Mouse (Mus musculus): ENCODE measurements around the gene Prune1. TPM values are rescaled to one million over a fixed set of nuclear protein-coding genes. Genes with fewer than 3 reads are reported as not detected.
A peak's percentile ranks its signal among the peaks of the same experiment; 100 is the strongest.
"Not testable (repeated sequence)": the region's sequence is repeated elsewhere in the genome, so short reads cannot be mapped to it uniquely, and the experiment has no call there.

Gene Prune1
- total RNA-seq, 4 experiments from 2014 or later = 26.8 to 34.8 (median 31.7) TPM

DNA sequence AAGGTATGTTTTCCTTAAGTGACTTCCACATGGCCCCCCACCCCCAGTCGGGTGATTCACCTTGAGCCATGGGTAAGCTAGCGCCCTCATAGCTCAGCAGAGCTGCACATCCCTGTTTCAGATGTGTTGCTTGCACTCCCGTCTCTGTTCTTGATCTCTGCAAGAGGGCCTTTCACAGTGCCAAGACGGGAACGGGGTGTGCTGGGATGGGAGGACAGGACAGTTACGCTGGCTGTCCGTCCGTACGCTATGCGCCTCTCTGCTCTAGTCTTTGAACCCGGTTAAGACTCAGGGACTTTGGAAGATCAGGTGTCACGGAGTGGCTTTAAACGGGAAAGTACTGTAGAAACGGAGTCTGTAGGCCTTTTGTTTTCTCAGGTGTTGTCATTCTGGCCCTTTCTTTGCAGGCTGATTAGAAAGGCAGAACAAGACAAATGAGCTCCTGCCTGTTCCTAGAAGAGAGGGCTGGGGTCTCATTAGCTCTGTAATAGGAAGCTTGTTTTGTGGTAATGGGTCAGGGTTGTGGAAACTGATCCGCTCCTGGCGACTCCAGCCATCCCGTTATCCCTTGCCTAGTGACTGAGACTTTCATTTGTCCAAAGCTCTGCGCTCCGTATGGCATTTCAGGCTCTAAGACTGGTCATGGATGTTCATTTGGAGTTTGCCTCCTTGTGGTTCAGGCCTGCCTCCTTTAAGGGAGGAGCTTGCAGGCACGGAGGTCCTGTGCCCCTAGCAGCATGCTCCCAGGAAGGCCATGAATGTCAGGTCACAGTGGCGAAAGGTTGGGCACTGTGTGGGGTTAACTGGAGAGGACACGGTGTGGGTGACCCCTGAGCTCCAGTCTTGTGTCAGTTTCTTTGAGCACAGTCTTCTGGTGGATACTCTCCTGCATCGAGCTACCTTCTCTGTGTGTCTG lies 46.2 kb downstream of the Prune1 start:
- no peak for DNase-seq

DNA sequence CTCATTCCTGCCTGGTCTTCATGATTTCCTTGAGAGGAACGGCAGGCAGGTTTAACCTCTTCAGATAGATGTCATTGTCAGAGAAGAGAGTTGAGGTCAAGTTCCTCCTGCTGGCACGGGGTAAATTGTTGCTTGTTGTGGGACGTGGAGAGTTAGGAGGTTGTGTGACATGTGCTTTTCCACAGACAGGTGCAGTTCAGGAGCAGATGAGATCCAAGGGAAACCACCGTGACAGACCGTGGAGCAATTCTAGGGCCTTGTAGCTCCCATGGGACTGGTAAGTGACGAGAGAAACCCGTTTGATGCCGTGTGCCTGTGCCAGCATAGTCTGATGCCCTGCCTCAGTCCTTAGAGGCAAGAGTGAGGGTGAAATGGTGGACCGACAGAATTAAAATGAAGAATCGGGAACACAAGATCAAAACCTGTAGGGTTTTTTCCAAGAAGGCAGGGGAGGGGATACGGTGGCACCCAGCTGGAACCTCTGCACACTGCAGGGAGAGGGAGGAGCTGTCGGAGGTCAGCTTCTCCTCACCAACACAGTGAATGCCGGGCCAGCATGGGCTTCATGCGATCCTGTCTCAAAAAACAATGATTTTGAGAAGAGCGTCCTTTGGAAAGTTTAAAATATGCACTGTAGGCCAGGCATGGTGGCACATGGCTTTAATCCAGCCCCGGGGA lies 48.4 kb downstream of the Prune1 start:
- no peak for DNase-seq

DNA sequence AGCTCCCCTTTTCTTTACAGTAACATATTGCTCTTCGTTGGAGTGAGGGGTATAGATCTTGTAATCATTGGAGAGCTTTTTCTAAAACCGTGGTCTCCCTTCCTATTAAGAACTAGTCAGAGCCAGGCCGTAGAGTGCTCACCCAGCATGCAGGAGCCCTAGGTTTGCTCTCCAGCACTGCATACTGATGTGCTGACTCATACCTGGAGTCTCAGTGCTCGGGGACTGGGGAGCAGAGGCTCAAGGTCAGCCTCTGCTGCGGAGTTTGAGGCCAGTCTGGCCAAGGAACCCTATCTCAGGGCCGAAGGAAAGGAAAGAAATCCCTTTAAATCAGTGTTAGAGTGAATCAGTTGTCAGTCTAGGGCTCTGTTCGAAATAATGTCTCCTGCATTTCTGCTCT lies 49.1 kb downstream of the Prune1 start:
- DNase-seq = peak; percentile 82

DNA sequence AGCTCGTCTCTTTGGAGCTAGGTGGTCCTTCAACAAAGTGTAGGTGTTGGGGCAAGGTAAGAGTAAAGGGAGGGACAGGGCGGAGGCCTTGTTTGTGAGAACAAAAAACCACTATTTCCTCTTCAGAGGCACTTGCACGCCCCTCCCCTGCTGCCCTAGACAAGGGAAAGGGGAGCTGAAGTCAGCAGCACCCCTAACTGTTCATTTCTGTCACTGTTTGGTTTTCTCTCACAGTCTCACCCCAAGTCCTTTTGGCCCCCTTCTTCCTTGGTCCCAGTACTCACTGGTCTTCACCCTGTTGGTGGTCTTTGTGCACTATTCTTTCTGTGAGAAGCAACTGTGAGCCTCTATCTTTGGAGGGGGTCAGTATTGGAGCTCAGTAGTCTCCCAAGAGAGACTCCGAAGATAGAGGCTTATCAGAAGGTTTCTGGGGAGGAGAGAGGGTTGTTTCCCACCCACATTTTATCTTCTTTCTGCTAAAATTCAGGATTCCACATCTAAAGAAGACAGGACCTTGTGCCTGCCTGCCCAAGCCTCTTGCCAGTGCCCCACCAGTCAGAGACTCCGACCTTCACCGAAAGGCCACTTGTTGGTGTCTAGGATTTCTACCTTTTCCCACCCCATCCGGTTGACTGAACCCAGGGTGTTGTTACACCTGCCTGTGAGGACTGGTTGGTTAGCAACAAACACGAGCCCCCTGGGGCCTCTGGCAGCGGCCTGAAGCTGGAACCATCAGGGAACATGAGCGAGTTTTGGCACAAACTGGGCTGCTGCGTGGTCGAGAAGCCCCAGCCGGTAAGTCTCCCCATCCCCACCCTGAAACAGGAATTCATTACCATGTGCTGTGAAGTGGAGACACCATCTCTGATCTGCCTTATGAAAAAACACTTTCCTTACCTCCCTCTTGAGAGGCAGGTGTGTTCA lies 50.3 kb downstream of the Prune1 start, which contains the start of gene Mllt11:
Gene Mllt11 (minus strand): TSS at position 874 of the 924 bp plus-strand sequence.
- DNase-seq = no peak

DNA sequence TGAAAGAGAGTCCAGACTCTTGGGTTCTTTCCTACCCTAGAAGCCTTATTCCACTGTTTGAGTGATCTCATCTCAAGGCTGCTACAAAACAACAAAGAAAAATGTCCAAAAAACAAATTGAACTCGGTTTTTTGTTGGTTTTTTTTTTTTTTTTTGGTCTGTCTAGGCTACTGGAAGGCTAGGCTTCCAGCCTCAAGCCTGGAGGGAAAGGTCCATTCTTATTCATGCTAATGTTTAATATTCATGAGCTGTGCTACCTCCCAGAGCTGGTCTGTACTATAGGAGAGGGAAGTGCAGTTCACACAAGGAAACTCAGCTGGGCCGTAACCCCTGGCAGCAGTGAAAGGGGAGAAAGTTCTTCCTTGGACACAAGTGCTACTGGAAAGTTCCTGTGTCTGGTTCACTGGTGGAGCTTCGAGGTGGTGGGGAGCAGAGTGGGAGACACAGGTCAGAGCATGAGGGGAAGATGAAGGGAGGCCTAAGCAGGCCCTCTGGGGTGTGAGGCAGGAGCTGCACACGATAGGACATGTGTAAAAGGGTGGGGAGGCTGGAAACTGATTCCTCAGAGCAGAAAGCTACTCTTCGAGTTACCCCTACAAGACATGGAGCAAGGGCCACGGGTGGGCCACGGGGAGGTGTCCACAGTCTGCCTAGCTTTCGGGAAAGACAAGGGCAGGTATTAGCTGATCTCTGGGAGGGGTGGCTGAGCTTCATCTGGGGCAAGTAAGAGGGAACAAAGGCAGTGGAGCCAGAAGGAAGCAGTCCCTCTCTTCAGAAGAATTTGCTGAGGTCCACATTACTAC lies 51.2 kb downstream of the Prune1 start:
- DNase-seq = no peak

DNA sequence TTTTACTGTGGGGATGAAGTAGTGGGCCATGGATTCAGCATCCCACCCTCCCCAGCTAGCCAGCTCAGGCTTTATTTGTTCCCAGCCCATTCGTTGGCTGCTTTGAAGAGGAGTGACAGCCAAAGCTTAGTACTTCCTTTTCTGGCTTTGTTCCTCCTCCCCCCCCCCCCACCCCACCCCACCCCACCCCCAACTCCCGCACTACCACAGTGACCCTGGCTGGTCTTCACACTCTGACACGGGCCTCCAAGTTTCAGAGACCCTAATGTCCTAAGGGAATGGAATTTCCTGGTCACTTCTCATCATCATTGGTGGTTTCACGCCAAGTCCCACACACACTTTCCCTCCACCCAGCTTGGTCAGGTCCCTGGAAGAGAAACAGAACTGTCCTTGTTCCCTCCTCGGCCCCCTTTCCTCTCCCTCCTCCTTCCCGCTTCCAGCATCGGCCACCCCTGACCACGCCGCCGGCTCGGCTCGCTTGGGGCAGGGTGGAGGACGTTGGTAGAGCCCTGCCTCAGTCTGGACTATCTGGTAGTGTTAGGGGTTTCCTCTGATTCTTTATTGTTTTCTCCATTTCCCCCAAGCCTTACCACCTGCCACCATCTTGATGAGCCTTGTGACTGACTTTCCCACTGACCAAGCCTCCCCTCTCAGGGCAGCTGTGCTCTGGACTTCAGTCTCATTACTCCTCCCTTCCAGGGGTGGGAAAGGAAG lies 51.9 kb downstream of the Prune1 start:
- DNase-seq = no peak

DNA sequence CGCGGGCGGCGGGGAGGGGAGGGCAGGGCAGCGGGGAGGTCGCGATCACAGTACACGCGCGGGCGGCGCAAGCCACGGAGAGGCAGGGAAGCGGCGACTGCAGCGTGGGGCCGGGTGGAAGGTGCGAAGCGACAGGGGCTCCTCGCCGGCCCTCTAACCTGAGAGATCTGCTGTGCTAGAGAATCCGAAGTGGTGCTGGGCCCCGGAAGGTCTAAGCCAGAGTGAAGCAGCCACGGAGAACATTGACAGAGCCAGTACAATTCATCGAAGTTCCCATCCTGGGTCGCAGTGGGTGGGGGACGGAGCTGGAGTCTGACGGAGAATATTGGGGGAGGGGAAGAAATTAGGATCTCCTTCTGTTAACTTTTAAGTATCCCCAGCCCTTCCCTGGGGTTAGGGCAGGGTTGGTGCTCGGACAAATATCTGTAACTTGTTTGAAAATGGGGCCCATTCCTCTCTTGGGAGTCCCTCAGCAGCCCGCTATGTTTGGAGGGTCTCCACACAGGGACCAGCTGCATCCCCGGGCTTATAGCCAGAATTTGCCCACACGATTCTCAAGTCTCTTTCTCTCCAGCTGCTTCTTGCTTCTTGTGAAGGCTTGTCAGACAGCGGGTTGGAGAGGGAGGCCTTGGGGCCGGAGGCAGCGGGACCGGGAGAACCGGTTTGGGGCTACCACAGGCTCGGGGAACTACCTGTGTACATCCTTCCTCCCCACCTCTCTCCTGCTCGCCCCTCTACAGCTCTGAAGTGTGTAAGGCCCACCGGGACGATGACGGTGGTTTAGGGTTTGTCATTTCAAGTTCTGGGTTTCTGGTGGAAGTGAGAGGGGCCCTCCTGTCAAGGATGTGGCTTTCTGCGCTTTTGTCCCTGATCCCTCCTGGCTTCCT lies 52.7 kb downstream of the Prune1 start:
- peak; percentile 42 for DNase-seq

DNA sequence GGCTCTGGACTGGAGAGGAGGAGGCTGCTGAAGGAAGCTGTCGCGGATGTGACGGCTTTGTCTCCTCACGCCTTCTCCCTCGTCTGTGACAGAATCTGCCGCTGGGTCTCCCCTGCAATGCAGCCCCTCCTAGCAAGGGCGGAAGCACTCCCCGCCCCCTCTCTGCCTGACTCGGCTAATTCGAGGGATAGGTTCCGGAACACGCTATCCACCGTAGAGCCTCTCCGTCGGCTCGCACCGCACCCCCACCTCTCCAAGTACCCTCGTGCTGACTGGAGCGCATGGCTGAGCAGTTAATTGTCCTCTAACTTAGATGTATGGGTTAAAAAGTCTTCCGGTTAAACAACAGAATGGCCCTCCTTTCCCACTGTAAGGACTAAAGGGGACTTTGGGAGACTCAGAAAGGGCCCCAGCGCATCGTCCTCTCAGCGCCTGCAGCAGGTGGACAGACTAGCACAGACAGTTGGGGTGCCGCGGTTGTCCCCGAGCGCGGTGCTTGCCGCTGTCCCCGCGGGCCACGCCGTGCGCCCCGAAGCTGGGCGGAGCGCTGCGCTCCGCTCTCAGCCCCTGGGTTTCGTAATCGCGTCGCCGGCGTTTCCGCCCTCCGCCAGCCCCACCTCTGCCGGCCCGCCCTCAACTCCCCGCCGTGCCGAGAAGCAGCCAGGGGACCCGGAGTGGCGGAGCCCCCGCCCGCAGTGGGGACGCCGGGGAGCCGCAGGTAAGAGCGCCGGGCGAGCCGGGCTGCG lies 53.6 kb downstream of the Prune1 start, which contains the start of gene Cdc42se1:
Gene Cdc42se1 (plus strand): TSS at position 585 of the 746 bp plus-strand sequence.
- peak; percentile 84 for DNase-seq

DNA sequence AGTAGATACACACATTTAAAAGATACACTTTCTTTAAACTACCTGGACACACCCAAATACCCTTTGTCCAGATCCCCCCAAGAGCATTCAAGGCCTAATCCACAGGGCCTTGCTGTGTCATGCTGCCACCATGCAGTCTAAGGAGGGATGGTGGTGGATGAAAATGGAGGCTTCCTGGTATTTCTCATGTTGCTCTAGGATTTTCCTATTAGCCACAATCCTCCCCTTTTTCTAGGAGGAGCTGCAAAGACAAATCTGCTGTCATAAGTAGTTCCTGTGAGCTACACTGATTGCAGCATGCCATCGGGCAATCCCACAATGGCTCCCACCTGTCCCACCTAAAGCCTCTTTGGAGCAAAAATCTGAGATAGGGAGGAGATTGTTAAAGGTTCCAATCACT lies 54.7 kb downstream of the Prune1 start:
- no peak for DNase-seq

DNA sequence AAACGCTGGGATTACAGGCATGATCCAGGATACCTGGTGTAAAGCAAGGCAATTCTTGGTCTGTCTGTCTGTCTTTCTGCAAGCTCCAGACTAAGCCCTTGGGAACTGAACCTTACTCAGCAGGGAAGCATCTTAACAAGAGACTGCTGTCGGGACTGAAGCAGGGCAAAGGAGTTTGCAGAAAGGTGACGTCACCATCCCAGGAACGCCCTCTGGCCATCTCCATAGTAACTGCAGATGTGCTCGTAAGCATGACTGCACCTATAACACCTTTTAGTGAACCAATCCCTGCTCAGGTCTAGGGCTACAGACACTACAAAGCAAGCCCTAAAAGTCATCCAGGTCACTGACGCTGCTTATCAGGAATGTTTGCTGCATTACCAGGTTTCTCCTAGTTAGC lies 57.6 kb downstream of the Prune1 start:
- DNase-seq = no peak

DNA sequence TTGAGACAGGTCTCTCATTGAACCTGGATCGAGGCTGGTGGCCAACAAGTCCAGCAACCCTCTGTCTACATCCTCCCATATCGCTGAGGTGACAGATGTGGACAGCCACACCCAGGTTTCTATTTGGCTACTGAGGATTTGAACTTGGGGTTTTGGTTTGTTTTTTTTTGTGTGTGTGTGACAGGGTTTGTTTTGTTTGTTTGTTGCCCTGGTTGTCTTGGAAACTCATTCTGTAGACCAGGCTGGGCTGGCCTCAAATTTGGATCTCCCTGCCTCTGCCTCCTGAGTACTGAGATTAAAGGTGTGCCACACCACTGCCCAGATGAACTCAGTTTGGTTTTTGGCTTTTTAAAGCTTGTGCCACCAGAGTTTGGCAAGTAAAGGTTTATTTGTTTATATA lies 58.8 kb downstream of the Prune1 start:
- DNase-seq = no peak

DNA sequence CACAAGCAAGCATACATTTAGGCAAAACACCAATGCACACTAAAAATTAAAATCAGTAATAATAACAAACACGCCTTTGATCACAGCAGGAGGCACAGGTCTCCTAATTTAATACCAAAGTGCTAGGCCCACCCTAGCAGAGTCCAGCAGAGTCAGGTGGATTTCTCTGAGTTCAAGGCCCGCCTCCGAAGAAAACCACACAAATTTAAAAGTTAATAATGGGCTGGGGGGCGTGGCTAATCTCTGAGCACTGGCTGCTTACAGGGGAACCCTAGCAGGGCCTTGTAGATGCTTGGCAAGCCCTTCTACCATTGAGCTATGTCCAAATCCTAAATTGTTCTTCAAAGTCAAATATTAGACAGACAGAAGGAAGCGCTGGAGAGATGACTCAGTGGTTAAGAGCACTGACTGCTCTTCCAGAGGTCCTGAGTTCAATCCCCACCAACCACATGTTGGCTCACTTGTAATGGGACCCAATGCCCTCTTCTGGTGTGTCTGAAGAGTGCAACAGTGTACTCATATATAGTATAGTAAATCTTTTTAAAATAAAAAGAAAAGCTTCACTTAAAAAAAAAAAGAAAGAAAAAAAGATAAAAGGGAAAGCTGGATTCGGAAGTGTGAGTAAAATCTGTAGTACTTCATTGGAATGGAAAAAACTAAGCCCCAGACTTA lies 63.3 kb downstream of the Prune1 start:
- no peak for DNase-seq

DNA sequence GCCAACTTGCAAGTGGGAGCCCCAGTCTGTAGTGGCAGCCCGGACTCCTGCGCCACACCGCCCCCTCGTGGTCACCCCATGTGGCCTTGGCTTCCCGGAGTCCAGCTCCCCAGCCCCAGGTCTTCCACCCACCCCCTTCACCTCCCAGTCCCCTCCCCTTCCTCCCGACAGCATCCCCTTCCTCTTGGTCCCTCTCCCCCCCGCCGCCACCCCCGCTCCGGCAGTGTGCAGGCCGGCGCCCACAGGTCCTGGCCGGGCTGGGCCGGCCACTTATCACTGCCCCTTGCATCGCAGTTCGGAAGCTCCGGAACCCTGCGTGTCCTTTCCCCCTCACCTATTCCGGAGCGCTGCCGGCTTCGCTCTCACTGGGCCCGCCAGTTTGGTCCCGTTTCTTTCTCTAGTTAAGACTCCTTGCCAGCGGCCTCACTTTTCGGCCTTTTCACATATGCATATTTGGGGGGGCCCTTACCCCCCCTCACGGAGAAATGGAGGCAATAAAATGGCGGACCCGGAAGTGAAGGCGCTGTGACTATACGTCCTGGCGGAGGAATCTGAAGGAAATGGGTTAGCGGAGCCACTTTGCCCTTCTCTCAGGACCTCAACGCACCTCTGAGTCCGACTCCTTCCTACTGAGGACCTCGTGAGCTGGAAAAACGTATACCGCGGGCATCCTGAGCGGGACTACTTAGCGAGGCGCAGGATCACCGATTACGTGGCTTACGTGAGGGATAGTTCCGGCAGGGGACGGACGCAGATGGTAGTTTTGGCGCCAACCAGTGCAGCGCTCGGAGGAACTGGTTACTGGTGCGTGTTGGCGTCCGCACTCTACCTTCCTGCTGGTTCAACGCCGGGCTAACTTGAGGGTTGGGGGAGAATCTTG lies 64.4 kb downstream of the Prune1 start, which contains the start of gene Gabpb2:
Gene Gabpb2 (minus strand): TSS at position 662 of the 880 bp plus-strand sequence.
- DNase-seq = peak; percentile 92

DNA sequence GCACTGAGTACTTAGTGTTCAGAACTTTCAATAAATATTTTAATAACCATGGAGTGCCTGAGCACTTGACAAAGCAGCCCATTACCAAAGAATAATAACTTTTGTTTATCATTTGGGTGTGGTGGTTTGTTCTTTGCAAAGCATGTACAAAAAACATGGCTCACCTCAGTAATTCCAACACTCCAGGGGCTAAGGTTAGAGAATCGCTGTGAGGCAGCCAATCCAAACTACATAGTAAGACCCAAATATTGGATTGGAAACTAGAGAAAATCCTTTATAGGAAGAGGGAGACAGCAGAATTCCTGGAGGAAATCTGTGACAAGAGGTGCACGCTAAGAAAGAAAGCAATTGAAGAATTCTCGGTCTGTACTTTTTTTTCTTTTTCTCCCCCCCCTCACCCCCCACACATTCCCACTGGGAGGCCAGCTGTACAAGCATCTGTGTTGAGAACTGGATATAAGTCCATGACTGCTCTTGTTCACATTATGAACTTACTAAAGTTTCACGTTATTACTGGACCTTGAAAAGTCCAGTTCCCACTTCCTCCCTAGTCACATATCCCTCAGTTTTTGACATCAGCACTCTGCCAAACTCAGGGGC lies 65.1 kb downstream of the Prune1 start:
- no peak for DNase-seq

DNA sequence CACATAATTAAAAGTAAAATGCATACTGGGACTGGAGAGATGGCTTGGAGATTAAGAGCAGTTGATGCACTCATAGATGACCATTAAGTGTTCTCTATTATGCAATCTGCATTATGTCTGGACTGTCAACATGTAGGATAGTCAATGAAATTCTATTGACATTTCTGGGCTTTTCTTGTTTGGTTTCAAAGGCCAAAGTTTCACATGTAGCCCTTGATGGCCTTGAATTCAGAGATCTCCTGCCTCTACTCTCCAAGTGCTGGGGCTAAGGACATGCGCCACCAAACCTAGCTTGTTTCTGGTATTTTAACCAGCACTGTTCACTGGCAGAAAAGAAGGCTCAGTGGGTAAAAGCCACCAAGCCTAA lies 68.3 kb downstream of the Prune1 start:
- no peak for DNase-seq

DNA sequence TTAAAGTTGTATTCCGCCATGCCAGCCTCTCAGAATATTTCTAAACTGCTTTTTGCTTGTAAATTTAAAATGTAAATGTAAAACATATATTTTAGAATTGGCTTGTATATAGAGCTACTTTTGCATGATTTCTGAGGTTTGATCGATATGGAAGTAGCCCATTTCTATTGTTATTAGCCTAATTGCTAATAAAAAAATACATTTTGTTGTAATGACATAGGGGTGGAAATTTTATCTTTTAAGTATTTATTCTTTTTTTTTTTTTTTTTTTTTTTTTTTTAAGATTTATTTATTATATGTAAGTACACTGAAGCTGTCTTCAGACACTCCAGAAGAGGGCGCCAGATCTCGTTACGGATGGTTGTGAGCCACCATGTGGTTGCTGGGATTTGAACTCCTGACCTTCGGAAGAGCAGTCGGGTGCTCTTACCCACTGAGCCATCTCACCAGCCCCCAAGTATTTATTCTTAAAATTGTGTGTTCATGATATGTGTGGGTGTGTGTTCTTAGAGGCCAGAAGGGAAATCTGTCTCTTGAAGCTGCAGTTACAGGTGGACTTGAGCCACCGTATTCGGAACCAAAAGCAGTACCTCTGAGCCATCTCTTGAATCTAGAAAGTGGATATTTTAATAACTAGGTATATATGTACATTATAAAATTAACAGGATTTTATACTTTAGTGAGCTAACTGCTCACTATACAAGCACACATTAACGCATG lies 68.8 kb downstream of the Prune1 start:
- not testable (repeated sequence) for DNase-seq

Measured in adrenal gland, adult 8-10 months (tissue).